Mouse (Mus musculus): ENCODE measurements around the gene Eddm3b. TPM values are rescaled to one million over a fixed set of nuclear protein-coding genes. Genes with fewer than 3 reads are reported as not detected.

Gene Eddm3b
- polyA plus RNA-seq, 1 experiment from 2014 or later = 0.18 TPM

DNA sequence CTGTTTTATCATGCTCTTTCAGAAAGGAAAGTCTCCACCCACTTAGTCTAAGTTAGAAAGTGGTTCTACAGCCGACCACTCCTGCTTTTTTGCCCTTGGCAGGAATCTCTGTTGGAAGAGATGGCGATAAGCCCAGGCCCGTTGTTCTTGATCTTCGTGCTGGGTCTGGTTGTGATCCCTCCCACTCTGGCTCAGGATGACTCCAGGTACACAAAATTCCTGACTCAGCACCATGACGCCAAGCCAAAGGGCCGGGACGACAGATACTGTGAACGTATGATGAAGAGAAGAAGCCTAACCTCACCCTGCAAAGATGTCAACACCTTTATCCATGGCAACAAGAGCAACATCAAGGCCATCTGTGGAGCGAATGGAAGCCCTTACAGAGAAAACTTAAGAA lies 12.9 kb upstream of the Eddm3b start:
- peaks cover 14% of the 10 kb centered on the region for H3K36me3 ChIP-seq (ENCODE audit: control insufficient read depth, insufficient read depth)
- no peak for TF ChIP-seq CTCF (IDR thresholded peaks at IDR 0.05; ENCODE audit: low read depth)
- H3K9me3 ChIP-seq (ENCODE audit: control insufficient read depth) = no peaks in the 10 kb centered on the region
- no peaks in the 10 kb centered on the region for H3K27me3 ChIP-seq (replicated peaks; ENCODE audit: control insufficient read depth, insufficient read depth, low read length)
- H3K4me1 ChIP-seq (replicated peaks; ENCODE audit: control insufficient read depth, insufficient read depth, low read length) = no peaks in the 10 kb centered on the region
- no peak for ATAC-seq
- 48% methylated on average over 9 of the region's 9 CpGs for WGBS
- H3K4me3 ChIP-seq (ENCODE audit: low read depth, low read length) = no peak overlapping the region
- H3K27ac ChIP-seq (ENCODE audit: low read depth, low read length) = no peak overlapping the region
- H3K9ac ChIP-seq (ENCODE audit: low read depth, low read length) = no peak overlapping the region
- no peak overlapping the region for H3K4me2 ChIP-seq (replicated peaks; ENCODE audit: low read depth)

DNA sequence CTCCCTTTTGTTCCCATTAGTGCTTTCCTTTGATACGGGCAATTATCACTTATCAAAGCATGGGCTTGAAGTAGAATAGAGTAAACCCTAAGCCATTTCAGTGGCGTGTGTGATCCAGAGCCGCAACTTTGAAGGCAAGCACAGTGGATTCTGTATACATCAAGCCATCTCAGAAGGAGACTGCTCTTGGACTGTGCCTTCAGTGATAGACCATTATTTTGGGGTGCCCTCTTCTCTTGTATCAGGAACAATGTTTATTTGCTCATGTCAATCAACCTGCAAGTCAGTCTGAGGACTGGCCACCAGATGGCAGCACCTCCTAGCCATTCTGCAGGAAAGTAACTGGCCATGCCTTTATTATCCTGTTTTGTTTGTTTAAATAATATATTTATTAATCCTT lies 11.0 kb upstream of the Eddm3b start:
- H3K4me2 ChIP-seq (replicated peaks; ENCODE audit: low read depth) = no peak overlapping the region
- ATAC-seq = no peak

DNA sequence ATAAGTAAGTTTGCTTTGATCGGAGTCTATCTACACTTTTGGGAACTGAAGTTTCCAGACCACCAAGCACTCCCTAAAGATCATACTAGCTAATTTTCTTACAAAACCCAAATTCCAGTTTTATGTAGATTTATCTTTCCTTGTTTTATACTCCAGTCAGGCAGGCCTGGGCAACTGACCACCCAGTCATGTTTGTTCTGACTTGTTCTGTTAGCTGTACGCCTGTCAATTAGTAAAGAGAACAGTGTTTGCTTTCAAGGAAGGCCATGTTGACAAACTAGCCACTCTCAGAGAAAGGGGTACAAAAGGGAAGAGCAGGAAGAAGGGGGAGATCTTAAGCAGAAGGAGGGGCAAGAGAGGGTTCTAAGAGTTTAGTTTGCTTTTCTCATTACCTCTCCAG lies 9.9 kb upstream of the Eddm3b start:
- no peak overlapping the region for H3K27ac ChIP-seq (ENCODE audit: low read depth, low read length)
- H3K4me3 ChIP-seq (ENCODE audit: low read depth, low read length) = no peak overlapping the region
- no peak for TF ChIP-seq CTCF (IDR thresholded peaks at IDR 0.05; ENCODE audit: low read depth)
- no peaks in the 10 kb centered on the region for H3K9me3 ChIP-seq (ENCODE audit: control insufficient read depth)
- H3K36me3 ChIP-seq (ENCODE audit: control insufficient read depth, insufficient read depth) = peaks cover 14% of the 10 kb centered on the region
- no peaks in the 10 kb centered on the region for H3K27me3 ChIP-seq (replicated peaks; ENCODE audit: control insufficient read depth, insufficient read depth, low read length)
- no peaks in the 10 kb centered on the region for H3K4me1 ChIP-seq (replicated peaks; ENCODE audit: control insufficient read depth, insufficient read depth, low read length)
- no peak overlapping the region for H3K9ac ChIP-seq (ENCODE audit: low read depth, low read length)
- no peak overlapping the region for H3K4me2 ChIP-seq (replicated peaks; ENCODE audit: low read depth)
- no peak for ATAC-seq
- 88% methylated on average over 2 of the region's 2 CpGs for WGBS

More for the DNA sequence above, 11.0 kb upstream of the Eddm3b start:
- TF ChIP-seq CTCF (IDR thresholded peaks at IDR 0.05; ENCODE audit: low read depth) = peak; percentile 83
- no peak overlapping the region for H3K9ac ChIP-seq (ENCODE audit: low read depth, low read length)
- H3K27ac ChIP-seq (ENCODE audit: low read depth, low read length) = no peak overlapping the region
- H3K4me1 ChIP-seq (replicated peaks; ENCODE audit: control insufficient read depth, insufficient read depth, low read length) = no peaks in the 10 kb centered on the region
- peaks cover 14% of the 10 kb centered on the region for H3K36me3 ChIP-seq (ENCODE audit: control insufficient read depth, insufficient read depth)
- 61% methylated on average over 3 of the region's 3 CpGs for WGBS
- no peak overlapping the region for H3K4me3 ChIP-seq (ENCODE audit: low read depth, low read length)
- H3K9me3 ChIP-seq (ENCODE audit: control insufficient read depth) = no peaks in the 10 kb centered on the region
- H3K27me3 ChIP-seq (replicated peaks; ENCODE audit: control insufficient read depth, insufficient read depth, low read length) = no peaks in the 10 kb centered on the region

DNA sequence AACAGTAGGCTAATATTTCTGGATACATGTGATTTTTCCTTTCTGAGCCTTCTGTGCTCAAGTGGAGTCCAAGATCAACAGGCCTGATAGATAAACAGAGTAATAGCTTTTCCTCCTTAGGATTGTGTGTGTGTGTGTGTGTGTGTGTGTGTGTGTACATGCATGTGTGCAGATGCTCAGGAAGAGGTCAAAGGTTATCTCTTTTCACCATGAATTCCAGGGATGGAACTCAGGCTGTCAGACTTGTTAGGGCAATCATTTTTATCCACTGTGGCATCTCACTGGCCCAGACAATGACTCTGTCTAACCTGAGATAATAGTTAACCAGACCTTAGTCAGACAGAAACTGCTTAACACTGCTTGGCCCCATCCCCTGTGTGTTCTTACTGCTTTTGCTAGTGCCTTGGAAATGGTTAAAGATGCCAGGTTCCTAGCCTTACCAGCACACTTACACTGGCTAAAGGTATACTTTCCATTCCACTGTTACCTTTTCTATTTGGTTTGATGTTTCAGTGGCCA lies 7.7 kb upstream of the Eddm3b start:
- Histone ChIP-seq H3K36me3 (ENCODE audit: control insufficient read depth, insufficient read depth) (peaks cover 13% of the 10 kb centered on the region), H3K4me2 (replicated peaks; ENCODE audit: low read depth) (no peak overlapping the region), H3K27me3 (replicated peaks; ENCODE audit: control insufficient read depth, insufficient read depth, low read length) (no peaks in the 10 kb centered on the region), H3K4me1 (replicated peaks; ENCODE audit: control insufficient read depth, insufficient read depth, low read length) (no peaks in the 10 kb centered on the region), H3K9me3 (ENCODE audit: control insufficient read depth) (no peaks in the 10 kb centered on the region), H3K27ac (ENCODE audit: low read depth, low read length) (no peak overlapping the region), H3K4me3 (ENCODE audit: low read depth, low read length) (no peak overlapping the region), H3K9ac (ENCODE audit: low read depth, low read length) (no peak overlapping the region)
- peak; percentile 37; the same call in 1 of the 2 replicates for ATAC-seq
- TF ChIP-seq CTCF (IDR thresholded peaks at IDR 0.05; ENCODE audit: low read depth) = no peak

DNA sequence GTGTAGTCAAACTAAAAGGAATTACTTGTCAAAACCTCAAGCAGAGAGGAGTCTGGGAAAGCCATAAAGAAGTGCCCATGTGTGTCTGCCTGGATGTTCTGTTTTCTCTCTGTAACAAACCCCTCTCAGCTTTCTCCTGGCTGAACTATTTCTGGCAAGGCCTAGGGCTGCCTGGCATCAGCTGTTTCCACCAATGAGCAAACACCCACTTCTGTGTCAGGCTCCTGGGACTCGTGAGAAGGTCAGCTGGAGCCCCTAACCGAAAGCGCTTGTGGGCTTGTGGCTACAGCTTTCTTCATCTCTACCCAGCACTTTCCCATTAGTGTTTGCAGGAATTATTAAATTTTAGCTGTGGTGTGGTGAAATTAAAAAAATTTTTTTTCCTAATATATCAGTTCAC lies 2.3 kb upstream of the Eddm3b start:
- 72% methylated on average over 3 of the region's 3 CpGs for WGBS
- Histone ChIP-seq H3K9me3 (ENCODE audit: control insufficient read depth) (no peaks in the 10 kb centered on the region), H3K27me3 (replicated peaks; ENCODE audit: control insufficient read depth, insufficient read depth, low read length) (no peaks in the 10 kb centered on the region), H3K4me2 (replicated peaks; ENCODE audit: low read depth) (no peak overlapping the region), H3K36me3 (ENCODE audit: control insufficient read depth, insufficient read depth) (no peaks in the 10 kb centered on the region), H3K9ac (ENCODE audit: low read depth, low read length) (no peak overlapping the region), H3K4me1 (replicated peaks; ENCODE audit: control insufficient read depth, insufficient read depth, low read length) (no peaks in the 10 kb centered on the region), H3K4me3 (ENCODE audit: low read depth, low read length) (no peak overlapping the region), H3K27ac (ENCODE audit: low read depth, low read length) (no peak overlapping the region)
- ATAC-seq = no peak
- no peak for TF ChIP-seq CTCF (IDR thresholded peaks at IDR 0.05; ENCODE audit: low read depth)

DNA sequence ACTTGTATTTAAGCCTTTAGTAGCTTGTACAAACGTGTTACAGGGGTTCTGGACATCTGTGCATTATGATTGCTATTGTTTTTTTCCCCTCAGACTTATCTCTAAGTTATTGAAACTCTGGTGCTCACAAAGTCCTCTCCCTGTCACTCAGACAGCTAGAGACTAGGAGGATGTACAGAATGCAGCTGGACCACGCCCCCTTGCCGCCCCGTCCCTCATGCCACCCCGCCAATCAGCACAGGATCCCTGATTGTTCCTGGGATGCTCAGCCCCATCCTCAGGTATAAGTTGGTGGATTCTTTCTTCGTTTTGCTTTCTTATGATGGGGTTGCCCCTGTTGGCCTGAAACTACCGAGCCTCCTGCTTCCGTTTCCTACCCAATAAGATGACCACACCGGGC lies 750 bp upstream of the Eddm3b start:
- H3K27me3 ChIP-seq (replicated peaks; ENCODE audit: control insufficient read depth, insufficient read depth, low read length) = no peaks in the 10 kb centered on the region
- no peaks in the 10 kb centered on the region for H3K4me1 ChIP-seq (replicated peaks; ENCODE audit: control insufficient read depth, insufficient read depth, low read length)
- H3K4me2 ChIP-seq (replicated peaks; ENCODE audit: low read depth) = no peak overlapping the region
- H3K9ac ChIP-seq (ENCODE audit: low read depth, low read length) = no peak overlapping the region
- H3K27ac ChIP-seq (ENCODE audit: low read depth, low read length) = no peak overlapping the region
- 52% methylated on average over 9 of the region's 9 CpGs for WGBS
- H3K36me3 ChIP-seq (ENCODE audit: control insufficient read depth, insufficient read depth) = no peaks in the 10 kb centered on the region
- H3K4me3 ChIP-seq (ENCODE audit: low read depth, low read length) = no peak overlapping the region
- no peak for TF ChIP-seq CTCF (IDR thresholded peaks at IDR 0.05; ENCODE audit: low read depth)
- no peaks in the 10 kb centered on the region for H3K9me3 ChIP-seq (ENCODE audit: control insufficient read depth)
- no peak for ATAC-seq

DNA sequence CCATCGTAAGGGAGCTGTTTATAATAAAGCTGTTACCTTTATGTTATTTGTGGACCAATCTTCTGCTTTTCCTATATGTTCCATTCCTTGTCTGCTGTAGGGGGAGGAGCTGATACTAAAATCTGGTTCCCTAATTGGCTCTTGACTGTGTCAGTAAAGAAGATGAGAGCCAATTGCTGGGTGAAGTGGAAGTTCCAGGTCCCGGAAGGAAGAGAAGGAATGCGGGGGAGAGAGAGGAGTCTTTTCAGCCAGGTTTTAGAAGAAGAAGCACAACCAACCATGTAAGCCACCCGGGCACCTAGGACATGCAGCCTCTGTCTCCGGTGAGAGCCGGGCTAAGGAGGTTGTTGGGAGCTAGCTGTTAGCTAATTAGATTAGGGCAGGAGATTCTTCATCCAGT lies 11.5 kb downstream of the Eddm3b start:
- ATAC-seq = no peak
- Histone ChIP-seq H3K4me1 (replicated peaks; ENCODE audit: control insufficient read depth, insufficient read depth, low read length) (no peaks in the 10 kb centered on the region), H3K9ac (ENCODE audit: low read depth, low read length) (no peak overlapping the region), H3K4me3 (ENCODE audit: low read depth, low read length) (no peak overlapping the region), H3K27me3 (replicated peaks; ENCODE audit: control insufficient read depth, insufficient read depth, low read length) (no peaks in the 10 kb centered on the region), H3K4me2 (replicated peaks; ENCODE audit: low read depth) (no peak overlapping the region), H3K9me3 (ENCODE audit: control insufficient read depth) (no peaks in the 10 kb centered on the region), H3K27ac (ENCODE audit: low read depth, low read length) (no peak overlapping the region), H3K36me3 (ENCODE audit: control insufficient read depth, insufficient read depth) (no peaks in the 10 kb centered on the region)
- WGBS = 85% methylated on average over 6 of the region's 6 CpGs
- TF ChIP-seq CTCF (IDR thresholded peaks at IDR 0.05; ENCODE audit: low read depth) = no peak

All from intestine, postnatal 0 days (tissue).